Mouse (Mus musculus) embryo, embryonic 9.5 days (tissue): Measurements from ENCODE around the gene Ets1.

Experiments used
- DNase-seq: peaks from one replicate; pipeline ENCODE4 v3.0.0-alpha.2; 2017; ENCODE audit errors: extremely low spot score

The Ets1 gene

DNA sequence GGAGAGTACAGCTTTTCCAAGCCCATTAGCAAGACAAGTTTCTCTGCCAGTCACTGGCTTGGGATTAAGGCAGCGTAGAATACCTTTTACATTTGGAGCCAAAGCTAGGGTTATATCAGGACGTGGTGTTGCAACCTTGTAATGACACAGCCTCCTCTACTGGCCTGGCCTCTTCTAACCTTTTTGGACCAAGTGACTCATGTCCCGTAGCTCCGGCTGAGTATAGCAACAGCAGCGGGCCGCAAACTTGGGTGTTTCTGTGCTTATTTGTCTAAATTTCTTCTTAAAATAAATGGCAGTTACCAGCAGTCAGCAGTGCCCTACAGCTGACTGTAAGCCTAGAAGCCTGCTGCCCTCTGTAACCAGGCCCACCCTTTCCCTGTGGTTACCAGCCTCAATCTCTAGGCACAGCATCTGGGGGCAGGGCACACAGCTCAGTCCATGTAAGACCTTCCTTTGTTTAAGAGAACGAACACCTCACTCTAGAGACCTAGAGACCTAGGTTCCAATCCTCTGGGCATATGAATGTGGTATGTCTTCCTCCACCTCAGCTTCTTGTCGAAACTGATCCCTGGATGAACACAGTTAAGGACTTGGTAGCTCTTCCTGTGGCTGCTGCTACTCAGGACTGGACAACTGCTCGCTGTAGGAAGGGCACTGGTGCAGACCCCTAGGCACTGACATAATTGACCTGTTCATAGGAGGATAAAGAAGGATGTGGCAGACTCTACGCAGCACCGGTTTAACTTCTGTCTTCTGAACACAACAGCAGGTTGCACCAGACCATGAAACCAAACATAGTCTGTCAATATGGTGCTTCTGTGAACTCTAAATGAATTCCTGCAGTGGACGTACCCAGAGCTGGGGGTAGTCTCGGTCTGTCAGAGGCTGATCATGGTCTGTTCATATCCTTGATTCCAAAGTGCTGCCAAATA, 94.9 kb downstream of the Ets1 start:
- DNase-seq, result no peak

DNA sequence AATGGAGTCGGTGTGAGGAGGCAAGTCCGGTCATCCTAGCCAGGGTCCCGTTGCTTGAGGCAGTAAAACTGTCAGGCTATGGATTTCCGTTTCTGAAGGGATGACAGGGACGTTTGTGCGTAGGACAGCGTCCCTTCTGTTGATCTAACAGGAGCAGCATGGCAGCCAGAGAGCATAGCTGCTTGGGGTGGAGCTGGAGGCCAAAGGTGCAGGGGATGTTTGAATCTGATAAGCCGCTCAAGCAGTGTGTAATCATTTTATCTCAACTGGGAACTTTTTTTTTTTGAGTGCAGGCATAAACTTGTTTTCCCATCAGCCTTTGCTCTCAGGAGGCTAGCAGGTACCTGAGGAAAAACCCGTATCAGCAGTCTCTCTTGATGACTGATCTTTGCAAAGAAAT, 95.8 kb downstream of the Ets1 start:
- no peak for DNase-seq

DNA sequence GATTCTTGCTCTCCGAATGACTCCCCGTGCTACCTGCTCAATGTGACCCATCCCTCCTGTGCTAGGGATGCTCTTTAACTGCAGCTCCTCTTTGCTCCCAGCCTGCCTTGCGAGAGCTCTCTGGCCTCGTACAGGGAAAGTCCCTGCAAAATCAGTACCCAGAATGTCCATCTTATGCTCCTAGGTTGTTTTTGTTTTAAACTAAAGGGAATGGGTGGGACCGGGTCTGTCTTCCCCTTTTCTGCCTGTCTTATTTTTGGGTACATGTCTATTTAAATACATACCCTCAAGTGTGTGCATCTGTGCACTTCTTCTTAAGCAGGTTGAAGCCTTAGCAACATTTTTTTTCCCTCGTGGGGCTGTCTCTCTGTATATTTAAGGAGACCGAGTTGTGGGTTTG, 99.0 kb downstream of the Ets1 start:
- no peak for DNase-seq

DNA sequence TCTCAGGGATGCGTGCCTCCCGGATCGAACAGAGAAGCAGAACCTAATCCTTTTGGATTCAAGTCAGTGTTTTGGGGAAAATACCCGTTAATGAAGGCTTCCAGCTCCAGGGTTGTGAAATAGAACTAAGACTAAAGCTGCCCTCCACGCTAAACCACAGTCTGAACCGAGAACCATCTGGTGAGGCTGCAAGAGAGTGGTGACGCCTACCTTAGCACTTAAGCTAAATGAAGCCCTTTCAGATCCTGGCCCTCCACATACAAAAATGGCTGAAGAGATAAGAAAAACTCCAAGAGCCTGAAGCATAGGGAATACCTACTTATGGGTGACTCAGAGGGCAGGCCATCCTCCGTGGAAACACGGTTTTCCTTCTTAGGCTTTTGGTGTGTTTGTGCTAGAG, 100.0 kb downstream of the Ets1 start:
- no peak for DNase-seq

DNA sequence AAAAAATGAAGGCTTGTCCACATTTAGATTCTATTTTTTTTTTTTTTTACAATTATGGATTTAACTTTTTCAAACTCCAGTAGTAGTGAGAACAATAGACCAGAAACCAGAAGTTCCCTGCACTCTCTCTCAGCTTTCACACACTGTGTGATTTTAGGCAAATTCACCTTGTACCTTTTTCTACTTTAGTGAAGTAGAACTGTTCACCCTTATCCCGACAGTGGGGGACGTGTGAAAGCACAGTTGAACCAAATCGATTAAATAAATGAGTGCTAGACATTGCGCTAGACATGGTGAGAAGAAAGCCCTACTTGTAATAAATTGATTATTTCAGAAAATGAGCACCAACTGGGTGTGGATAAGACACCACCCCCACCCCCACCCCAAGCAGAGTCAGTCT, 104.0 kb downstream of the Ets1 start:
- no peak for DNase-seq

DNA sequence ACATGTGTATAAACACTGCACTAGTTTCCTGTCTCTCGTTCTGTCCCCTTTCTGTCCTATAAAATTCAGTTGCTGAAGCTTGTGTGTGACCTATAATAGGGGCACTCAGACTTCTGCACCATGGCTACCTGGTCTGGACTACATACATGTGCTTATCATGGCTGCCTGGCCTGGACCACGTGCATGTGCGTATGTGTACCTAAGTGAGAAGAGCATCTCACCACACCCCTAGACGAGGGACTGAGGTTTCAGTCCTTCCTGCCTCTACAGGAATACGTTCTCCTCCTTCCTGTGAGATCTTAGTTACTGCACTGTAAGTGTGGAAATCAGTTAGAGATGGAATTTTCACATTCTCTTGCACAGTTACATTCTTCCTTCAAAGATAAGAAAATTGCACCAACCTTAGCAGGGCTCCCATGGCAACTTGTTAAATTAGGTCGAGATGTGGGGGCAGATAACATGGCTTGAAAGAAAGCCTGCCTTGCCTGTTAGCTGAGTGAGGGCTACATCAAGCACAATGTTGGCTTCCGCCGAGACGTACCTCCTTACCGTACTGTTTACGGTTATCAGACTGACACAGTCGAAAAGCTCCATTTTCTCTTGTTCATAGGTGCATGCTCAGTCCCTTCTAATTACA, 104.8 kb downstream of the Ets1 start:
- DNase-seq, result no peak

DNA sequence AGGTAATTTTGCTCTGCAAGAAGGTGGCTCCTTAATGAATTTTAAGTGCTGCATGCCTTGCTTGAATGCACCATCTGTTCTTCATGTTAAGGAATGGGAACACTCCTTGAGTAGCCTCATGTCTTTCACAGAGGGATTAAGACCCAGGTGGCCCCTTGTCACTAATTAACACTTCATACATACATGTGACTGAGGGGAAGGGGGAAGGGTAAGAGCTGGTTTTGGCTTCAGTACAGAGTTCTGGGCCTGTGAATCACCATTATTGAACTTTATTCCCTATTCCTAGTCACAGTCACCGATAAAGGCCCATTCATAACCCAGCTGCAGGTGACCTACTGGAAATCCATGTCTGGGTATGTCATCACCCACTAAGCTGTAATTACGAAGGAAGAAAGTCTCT, 105.7 kb downstream of the Ets1 start:
- no peak for DNase-seq

DNA sequence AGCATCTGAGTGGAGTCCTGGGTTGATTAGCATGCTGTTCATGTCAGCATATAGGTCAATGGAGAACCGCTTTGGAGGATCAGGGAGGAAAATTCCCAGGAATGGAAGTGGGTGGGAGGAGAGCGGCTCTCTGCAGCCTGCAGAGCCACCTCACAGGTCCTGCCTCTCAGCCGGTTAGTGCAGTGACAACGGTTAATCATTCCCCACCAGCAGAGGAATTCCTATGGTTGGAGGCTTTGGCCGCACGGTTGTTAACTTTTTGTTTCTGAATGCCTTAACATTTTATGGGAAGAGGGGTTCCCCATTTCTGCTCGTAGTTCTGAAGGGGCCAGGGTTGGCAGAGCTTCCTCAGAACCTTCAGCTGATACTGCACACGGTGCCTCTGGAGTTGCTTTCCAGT, 107.1 kb downstream of the Ets1 start:
- no peak for DNase-seq

DNA sequence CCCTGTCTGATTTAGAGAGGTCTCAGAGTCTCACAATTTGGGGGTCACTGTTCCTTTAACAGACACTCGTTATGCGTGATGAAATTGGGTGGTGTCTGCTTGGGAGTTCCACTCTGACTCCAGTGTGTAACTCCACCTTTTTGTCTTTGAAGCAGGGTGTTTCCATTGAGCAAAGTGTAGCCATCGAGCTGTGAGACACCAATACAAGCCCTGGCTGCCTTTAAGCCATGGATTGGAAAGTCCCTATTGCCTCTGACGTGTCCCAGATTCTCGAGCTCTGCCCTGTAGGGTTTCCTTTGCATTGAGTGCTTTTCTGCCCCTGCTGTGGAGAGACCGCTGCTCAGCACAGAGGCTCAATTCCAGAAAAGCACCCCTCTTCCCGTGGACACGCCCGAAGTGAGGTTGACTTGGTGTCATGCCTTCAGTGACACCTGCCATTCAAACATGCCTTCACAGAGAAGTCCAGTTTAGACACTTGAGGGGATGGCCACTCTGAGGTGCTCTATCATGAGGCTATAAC, 107.7 kb downstream of the Ets1 start:
- DNase-seq, result no peak

DNA sequence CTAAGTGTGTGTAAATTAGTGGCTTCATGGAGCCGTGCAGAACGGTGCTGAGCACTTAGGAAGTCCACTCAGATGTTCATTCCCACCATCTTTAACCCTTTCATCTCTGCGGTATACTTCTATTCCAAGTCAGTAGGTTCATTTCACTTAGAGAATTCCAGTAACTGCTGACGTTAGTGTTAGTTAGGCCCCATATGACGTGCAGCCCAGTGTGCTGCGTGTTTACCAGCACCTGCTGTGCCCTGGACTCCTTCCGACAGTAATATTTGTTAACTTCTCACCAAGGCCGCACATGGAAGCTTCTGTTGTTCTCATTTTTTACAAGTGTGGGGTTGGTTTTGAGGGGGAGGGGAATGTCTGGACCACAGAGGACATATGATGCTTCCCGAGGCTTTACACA, 108.3 kb downstream of the Ets1 start:
- no peak for DNase-seq

DNA sequence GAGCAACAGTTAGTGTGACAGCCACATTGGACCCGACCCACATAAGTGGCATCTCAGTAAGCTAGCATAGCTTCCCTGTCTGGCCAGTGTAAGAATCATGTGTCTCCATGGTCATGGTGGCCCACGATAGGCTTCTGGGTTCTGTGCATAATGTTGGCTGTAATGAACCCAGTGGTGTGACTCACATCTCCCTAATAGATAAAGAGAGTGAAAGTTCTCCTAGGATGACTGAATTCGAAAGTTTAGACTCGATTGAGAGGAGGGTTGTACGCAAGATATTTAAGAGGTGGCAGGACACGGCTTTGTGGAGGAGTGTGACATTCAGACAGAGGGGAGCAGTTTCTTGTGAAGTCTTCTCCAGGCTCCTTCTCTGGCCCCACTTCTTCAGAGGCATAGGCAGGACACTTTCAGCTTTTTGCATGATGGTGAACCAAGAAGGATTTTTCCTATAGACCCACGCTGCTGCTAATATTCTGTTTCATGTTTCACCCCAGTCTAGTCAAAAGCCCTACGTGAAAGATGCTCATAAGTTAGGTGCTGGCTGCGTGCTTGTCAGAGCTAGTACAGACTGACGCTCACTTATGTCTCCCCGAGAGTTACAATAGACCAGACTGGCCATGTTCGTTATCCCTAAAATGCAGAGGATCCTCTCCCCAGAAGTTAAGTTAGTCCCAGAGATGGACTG, 109.2 kb downstream of the Ets1 start:
- DNase-seq, result no peak

DNA sequence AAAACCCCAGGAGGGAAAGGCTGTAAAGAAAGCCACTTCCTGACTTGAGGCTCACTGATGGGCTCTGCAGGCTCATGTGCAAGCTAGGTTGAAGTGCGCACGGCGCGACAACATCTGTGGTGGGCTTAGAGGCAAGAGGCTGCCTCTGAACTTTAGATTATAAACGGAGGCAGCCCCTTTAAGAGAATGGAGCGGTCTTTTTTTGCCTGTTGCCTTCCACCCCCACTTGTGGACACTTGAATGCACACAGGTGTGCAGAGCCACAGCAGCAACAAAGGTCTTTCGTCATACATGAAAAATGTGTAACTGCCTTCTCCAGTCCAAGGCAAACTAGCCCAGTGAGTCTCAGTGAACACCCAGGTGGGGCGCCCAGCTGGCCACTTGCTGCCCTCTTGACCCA, 110.0 kb downstream of the Ets1 start:
- DNase-seq, result no peak

DNA sequence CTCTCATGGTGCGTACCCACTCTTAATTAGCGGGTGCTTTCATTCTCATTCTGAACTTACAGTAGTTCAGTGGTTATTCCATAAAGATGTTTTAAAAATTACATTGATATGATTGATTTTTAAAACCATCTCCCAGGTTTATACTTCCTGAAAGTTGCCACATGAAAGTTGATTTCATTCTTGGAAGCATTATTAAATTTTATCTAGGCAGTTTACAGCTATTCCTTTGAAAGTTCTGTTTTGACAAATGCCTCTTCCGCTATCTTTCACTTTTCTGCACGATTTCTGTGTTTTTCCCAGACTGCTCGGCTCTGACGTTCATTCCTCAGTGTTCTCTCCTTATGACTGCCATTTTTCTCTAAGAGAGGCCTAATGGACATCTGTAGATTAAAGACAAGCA, 110.6 kb downstream of the Ets1 start:
- no peak for DNase-seq

DNA sequence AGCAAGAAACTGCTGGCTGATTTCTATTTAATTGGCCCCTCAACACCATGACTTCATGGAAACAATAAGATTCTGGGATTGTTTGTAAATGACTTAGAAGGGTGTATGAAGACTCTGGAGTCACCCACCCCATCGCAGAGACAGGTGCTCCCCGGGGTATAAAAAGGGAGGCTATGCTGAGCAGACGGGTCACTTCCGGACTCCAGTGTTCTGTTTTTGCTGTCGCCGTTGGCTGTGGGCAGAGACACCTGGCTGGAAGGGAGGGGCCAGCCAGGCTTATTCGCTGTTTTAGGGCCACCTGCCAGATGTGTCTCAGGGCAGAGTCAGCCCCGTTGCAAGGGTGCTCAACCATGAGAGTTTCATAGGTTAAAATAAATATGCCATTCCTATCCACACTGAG, 111.6 kb downstream of the Ets1 start:
- DNase-seq, result no peak

DNA sequence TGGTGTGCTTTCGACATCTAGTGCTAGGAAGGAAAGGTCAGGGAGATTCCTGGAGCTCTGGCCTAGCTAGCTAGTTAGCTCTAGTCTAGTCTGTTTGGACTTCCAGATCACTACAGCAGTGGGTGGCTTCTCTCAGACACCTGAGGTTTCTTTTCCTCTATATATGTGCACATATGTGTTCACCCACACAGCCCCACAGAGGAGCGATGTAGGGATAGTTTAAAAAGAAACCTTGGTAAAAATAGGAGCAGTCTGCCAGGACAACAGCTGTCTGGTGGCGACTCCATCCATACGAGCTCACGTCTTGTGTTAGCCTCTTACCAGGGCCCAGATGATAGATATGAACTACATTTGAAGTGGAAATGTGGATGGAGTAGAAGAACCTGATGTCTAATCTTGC, 112.5 kb downstream of the Ets1 start:
- no peak for DNase-seq

DNA sequence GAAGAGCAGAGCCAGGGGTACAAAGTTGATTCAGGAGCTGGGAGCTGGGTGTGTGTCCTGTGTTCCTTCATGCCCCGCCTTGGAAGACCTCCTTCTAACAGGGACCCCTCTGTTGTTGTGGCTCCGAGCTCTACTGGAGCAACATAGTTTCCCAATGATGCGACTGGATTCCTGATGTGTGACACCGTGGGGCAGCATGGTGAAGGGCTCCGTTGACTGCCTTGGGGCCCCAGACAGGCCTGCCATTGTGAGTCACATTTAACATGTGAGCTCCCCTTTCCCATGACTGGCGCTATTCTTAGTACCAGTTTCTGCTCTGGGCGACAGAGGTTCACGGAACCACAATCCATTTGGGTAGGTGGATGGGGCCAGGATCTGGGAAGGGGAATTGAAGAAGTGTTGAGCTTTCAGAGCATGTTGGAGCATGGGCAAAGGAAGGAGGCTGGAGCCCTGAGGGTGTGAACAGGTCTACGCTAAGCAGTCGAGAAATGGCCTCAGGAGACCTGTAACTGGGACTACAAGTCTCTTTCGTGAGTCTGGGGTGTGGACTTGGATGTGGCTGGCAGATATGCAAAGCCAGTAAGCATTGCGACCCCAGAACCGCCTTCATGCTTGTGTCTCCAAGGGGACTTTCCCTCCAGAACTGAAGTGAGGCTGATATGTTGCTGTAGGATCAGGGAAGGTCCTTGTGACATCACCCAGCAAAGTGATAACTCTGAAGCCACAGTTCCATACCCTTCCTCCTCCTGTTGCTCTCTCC, 113.9 kb downstream of the Ets1 start:
- DNase-seq, result no peak

DNA sequence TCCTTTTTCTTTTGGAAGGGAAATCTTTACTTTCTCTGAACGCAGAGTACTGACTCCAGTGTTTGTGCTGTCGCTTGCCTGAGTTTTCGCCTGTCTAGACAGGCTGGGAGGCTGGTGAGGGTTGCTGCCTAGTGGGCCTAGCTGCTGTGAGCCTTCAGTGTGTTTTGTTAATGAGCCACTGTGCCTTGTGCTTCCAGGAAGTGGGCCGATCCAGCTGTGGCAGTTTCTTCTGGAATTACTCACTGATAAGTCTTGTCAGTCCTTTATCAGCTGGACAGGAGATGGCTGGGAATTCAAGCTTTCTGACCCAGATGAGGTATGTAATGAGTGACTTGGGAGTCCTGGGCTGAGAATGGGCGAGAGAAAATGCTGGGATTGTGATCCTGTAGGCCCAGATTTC, 116.6 kb downstream of the Ets1 start:
- no peak for DNase-seq

DNA sequence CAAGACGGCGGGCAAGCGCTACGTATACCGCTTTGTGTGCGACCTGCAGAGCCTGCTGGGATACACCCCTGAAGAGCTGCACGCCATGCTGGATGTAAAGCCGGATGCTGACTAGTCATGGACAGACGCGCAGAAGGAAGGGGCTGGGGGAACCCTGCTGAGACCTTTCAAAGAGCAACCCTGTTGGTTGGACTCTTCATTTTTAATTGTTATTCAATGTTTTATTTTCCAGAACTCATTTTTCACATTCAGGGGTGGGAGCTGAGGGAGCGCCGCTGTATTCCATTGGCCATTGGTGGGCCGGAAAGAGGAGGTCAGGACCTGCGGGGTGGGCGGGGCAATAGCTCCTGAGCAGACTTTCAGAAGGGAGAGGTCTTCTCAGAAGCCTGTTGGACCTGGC, 118.3 kb downstream of the Ets1 start:
- DNase-seq, result no peak

DNA sequence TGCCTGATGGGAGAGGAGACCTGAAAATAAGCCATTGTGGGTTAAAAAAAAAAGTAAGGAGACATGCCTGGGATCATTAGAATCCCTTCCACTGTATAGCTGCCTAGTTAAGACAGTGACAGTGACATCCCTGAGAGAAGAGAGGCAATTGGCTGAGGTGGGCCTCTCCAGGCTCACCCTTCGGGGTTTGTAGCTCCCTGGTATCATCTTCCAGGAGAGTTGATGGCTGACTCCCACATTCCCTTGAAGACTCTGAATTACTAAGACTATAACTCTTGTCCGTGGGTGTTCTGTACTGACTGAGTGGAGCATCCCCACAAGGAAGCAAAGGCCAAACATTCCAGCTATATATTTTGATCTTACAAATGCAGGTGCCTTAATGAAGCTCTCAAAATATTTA, 120.0 kb downstream of the Ets1 start:
- no peak for DNase-seq

DNA sequence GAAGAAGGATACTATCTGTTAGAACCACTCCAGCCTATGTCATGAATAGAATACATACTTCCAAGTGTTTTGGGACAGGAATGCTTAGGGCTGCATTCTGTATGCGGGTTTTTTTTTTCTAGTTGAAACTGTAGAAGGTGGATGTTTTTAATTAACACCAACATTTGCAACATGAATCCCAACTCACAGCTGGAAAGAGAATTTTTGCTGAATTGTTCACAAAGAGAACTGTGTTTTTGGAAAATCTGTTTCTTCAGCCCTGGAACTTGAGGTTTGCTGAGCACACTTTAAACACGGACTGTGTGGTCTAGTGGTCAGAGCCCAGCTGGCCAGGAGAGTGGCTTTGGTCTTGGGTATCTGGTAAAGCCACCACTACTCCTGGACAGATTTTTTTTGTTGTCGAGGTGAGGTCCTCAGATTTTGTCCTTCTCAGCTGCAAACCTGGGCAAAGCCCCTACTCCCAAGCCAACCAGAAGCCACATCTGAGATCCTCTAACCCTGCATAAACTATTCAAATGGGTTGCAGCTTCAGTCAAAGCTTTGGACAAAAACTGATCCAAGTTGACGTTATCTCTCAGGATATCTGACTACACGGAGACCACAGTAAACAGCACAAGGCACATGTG, 122.4 kb downstream of the Ets1 start:
- no peak for DNase-seq

DNA sequence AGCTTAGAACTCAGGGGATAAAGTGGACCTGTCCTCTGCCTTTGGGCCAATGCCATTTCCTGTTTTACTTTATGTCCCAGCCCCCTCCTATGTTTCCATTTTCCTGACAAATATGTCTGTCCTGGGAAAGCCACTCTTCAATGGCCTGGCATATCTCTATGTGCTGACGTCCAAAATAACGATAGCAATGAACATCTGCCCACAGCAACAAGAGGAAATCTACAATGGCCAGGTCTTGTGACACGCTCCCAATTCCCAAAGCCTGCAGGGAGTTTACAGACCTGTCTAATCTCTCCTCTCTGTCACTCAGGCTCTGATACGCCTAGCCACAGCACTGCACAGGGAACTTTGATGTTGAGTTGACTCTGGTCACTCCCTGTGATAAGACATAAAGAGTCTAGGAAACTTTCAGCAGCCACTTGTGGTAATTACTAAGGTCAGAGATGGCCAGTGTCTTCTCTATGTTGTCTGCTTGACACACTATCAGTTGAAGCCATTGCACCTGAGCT, 124.7 kb downstream of the Ets1 start:
- DNase-seq, result no peak
